Mouse (Mus musculus) layer of hippocampus, adult 11-12 months (tissue): ENCODE results near the gene Rasgef1b.

Source experiments
- DNase-seq: peaks from one replicate; pipeline ENCODE4 v3.0.0; 2022; ENCODE audit warnings: low spot score

Rasgef1b gene

DNA sequence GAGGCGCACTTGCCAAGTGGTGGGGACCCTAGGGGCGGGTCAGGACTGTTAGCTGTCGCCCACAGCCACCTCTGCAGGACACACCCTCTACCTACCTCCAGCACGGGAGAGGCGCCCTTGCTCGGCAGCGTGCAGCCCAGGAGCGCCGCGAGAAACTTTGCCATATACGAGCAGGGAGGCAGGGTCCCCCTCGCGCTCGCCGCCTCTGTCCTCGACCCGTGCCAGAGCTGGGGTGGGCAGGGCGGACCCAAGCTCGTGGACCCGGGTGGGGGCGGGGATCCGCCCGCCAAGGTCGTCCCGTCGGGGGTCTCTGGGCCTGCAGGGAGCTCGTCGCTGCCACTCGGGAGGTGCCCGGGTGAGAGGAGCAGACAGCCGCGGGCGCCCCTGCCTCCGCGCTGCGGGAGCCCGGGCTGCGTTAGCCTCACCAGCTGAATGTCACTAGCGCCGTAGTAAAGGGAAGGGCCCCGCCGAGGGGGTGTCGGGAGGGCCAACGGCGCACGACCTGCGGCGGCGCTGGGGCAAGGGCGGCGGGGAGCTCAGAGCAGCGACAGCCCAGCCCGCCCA is at the start of gene Rasgef1b:
Rasgef1b (minus strand) TSS at position 417 of the 564 bp plus-strand sequence.
- peak; percentile 49 for DNase-seq

DNA sequence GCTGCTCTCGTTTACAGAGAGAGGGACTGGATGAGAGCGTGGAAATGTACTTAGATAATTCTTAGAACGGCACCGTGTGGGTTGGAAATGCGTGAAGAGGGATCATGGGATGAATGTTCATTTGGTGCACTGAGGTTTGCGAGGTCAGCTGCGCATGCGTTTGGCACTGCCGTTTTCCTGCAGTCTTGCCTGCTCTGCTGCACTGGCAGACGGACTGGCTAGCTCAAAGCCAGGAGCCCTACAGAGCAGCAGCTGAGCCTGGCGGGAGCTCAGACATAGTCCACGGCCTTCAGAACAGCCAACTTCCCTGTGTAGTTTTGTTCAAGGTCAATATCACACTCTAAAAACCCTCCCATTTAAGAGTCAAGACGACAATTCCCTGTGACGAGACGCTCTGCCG is 46.5 kb upstream of the Rasgef1b start:
- DNase-seq = no peak

DNA sequence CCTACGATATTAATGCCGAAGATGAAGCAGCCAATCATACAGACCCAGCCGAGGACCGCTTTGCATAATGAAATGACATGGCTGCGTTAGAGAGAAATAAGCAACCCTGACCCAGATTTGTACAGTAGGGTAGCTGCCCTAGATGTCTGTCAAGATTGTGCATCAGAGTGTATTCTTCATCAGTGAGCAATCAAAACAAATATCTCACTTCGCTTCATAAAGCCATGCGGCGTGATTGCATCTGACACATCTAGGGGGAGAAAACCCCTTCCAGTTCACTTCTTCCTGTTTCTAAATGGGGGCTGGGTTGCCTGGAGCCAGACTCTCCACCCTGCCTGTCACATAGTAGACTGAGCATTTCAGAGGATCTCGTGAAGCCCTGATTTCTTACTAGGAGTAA is 44.4 kb upstream of the Rasgef1b start:
- no peak for DNase-seq

DNA sequence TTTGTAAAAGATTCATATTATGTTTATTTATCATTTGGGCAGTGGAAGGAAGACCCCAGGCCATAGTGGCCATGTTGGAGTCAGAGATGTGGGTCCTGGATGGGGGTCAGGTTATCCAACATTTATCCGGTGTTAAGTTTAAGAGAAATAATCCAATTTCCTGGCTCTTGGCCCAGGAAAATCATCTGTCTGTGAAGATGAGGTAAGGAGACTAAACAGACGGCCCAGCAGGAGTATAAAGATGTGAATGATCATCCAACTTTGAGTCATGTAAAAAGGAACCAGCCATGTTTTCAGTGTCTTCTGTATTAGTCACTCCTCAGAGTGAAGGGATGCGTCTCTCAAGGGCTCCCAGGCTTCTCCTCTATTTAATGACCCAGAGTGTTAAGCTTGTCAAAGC is 35.4 kb upstream of the Rasgef1b start:
- no peak for DNase-seq

DNA sequence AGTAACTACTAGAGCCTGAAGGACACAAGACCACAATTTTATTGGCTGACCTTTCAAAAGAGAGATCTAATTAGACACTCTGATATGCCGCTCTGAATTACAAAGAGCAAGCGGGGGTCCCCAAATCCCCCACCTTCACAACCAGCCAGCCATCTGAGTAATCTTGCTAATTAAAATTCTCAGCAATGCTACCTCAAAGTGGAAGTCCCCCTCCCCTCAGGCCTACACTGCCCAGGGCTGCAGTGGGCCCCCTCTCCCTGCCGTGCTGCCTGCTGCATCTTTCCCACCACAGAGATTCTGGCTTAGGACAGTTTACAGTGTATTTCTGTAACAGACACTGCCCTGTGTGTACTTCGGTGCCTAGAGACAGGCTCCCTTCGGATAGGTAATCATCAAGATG is 30.0 kb upstream of the Rasgef1b start:
- DNase-seq = no peak

DNA sequence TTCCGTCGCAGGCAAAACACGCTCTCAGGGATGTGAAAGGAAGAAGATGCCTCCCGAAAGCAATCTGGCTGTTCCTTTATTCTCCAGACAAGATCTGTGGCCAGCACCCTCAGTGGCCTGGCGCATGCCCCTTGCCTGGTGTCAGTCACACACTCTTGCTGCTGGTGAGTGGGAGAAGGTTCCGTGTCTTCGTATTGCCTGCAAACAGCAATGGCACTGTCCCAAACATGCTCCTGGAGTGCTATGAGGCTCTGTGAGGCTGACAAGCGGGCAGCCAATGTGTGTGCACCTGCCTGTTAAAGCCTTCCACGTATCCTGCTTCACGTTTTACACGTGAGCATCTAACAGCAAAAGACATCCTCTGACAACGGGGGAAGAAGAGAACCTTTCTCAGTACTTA is 25.0 kb upstream of the Rasgef1b start:
- peak; percentile 14 for DNase-seq

DNA sequence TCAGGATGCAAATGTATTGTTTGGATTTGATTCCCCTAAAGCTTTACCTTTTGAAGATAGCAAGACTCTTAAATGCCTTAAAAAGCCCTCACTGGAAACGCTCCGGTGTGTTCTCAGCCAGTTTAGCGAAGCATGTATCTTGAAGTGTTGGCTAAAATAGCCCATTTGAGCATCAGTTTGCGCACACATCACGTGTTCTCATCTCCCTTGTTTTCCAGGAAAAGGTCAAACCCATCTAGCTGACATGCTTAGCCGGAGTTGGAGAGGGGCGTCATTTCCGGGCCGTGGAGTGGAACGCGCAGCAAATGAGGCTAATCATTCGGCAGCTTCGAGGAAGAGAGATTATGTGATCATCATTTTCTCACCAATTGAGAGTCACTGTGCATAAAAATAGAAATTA is 24.5 kb upstream of the Rasgef1b start:
- peak; percentile 51 for DNase-seq

DNA sequence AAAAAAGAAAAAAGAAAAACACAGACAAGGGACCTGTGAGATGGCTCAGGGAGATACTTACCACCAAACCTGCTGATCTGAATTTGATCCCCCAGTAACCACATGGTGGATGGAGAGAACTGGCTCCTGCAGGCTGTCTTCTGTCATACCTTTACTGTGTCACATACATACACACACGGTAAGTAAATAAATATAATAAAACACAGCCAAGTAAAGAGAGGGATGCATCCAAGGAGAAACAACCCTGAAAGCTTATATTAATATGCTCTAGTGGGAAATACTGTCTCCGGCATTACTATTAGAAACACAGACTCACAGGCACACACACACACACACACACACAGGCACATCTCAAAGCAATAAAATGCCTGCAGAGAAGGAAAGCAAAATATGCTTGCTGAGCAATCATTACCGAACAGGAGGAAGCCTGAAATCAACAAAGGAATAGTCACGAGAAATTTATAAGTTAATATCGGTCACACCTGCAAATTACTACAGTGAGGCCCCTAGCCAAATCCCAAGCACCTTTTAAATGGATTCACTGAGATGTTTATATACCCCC is 23.9 kb upstream of the Rasgef1b start:
- no peak for DNase-seq

DNA sequence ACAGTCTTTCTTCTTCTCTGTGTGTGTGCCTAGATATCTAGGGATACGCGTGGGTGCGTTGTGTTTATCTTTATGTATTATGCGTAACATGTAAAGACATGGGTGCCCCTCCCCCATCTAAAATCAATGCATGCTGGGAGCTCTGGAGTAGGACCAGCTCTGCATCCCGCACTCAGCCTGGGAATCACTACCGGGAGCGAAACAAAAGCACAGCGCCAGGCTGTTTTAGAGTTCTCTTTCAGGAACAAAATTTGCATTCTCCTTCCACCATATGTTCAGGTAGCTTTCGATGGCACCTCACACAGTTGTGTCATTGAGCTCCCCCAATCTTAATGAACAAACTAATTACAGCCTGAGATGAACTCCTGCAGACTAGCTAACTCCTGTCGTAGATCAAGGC is 19.6 kb upstream of the Rasgef1b start:
- no peak for DNase-seq

DNA sequence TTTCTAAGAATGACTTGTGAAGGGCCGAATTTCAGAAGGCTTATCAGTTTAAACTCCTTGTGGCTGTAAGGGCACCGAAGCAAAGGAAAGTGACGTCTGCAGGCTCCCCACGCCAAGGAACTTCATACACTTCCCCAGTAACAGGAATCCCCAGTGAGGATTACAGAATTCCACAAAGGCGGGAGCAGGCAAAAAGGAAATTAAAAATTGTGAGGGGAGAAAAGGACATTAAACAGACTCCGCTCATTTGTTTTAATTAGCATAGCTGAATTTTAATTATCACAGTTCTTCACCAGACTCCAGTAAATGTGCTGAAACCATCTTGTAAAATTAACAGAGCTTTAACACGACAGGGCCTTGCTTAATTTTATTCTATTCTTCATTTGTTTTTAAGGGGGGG is 17.2 kb upstream of the Rasgef1b start:
- DNase-seq = no peak

DNA sequence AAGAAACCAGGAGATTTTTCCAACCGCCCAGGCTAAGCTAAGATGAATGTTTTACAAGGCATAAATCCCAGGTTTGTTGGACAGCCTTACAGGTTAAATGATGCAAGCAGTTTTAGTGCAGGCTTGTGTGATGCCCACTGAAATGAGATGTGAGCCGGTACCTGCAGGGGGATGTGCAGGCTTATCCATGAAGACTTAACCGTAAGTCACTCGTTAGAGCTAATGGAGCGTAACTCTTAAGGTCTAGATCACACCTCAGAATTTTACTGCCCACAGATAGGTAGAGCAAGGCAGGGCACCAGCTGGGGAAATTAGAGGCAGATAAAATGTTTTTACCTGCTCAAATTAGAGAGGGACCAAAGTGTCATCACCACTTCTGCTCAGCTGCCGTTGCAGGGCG is 14.0 kb upstream of the Rasgef1b start:
- no peak for DNase-seq

DNA sequence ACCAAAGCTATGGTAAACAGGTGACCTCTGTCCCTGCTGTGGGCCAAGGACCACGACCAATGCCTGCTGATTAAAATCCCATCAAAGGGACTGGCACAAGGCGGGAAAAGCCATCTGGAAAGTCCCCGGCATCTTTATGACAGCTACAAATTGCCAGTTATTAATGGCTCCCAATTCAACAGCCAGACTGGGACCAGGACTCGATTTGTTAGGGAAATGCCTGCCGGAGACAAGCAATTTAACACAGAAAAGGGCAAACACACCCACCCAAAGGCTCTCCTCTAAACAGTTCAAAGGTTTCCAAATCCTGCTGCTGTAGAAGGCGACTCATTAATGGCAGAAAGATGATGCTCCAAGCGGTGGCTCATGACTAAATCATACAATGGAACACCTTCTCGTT is 13.2 kb upstream of the Rasgef1b start:
- DNase-seq = no peak

DNA sequence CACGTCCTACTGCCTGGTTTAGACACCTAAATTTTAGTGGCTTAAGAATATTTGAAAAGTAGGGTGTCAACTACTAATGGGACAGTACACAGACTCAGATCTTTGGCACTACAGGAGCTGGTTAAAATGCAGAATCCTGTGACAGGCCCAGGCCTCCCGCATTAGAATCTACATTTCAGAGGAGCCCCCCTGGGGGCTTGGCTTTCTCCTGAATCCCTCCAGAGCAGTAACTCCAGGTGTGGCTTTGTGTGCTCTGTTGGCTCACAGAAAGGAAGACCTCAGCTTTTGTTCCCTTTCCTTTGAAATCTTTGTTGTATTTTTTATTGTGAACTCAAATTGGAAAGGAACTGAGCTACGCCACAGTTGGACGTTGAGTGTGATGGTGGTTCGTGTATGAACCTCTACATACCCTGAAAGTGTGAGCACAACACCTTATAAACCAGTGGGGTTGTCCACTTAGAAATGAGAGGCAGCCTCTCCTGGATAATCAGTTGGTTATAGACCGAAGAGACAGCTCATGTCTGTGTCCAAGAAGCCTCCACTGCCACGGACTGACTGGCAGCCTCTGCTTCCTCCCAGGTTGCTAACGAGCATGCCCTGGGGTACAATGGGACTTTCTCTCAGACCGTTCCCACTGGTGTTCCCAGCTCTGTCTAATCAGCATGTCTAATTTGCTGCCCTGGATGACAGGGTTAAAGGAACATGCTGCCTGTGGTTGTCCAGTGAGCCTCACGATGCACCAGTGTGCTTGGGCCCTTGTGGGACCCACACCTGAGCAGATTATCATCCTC is 9.3 kb upstream of the Rasgef1b start:
- no peak for DNase-seq

DNA sequence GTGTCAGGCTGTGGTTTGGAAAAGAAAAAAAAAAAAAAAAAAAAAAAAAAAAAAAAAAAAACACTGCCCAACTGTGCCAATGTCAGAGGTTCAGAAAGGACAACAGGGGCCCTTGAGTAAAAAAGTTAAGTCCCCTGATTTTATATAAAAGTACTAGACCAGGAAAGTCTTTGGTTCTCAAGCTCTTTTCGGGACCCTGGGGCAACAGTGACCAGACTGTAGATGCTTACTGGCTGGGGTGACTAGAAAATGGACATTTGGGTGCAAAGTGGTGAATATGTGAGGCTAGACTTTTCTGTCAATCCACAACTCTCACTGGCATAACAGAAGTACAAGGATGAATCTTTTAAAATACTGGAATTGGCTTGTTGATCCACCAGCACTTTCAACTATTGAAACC is 1.1 kb upstream of the Rasgef1b start:
- DNase-seq = no peak

DNA sequence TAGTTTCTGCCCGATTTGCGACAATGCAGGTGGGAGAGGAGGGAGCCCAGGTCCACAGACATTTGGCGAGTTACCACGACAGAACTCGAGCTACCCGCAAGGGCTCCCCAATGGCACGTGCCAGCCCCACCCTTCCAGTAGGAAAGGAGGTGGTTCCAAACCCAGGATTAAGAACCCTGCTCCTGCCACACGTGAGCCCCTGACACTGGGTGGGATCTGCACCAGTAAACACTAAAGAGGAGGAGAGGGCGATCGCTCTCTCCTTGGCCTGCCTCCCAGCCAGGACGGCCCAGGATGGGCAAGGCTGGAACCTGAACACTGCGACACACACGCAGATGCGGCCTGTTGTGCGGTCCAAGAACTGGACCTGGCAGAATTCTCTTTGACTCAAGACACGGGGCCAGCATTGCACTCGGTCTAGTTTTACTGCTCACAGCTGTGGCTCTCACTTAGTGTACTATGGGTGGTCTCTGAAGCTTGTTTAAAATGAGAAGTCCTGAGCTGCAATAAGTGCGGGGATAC is 557 bp upstream of the Rasgef1b start:
- peak; percentile 7 for DNase-seq

DNA sequence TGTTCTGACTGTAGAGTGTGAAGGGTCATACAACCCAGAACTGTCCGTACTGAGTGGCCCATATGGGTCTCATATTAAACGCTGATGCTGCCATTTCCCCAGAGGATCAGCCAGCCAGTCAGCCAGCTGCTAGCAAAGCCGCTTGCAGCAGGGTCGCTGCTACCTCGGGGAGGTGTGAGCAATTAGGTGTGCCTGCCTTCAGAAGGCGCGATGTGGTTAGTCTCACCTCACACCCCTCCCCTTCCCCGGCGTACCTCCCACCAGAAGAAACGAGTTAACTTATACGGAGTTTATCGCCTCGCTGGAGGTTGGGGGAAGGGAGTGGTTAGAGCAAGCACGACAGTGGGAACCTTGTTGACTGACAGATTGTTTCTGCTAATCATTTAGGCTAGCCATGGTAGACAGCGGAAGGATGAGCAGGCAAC is 826 bp downstream of the Rasgef1b start:
- DNase-seq = no peak

DNA sequence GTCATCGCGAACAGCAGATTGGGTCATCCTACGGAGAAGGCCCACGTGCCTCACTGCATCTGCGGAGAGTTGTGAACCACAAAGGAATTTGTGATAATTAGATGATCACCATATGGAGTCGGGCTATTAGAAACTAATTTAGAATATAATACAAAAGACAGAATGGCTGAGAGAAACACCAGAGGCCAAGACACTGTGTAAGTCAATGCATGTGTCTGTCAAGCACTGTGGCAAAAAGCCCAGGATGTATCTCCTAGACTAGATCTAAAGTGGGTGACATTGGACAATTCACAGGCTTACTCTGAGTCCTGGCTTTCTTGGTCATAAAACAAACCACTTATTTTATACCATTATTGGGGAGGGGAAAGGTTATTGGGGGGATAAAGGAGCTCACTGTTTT is 4.9 kb downstream of the Rasgef1b start:
- no peak for DNase-seq

DNA sequence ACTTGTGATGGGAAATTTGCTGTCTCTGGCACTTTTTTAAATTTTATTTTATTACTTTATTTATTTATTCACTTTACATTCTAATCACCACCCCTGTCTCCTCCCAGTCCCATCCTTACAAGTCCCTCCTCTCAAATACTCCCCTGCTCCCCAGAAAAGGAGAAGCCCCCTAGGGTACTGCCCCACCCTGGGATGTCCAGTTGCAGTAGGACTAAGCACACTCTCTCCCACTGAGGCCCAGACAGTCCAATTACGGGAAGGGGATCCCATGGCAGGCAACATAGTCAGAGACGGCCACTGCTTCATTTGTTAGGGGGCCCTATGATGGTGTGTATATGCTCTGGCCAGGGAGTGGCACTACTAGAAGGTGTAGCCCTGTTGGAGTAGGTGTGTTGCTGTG is 6.6 kb downstream of the Rasgef1b start:
- DNase-seq = no peak

DNA sequence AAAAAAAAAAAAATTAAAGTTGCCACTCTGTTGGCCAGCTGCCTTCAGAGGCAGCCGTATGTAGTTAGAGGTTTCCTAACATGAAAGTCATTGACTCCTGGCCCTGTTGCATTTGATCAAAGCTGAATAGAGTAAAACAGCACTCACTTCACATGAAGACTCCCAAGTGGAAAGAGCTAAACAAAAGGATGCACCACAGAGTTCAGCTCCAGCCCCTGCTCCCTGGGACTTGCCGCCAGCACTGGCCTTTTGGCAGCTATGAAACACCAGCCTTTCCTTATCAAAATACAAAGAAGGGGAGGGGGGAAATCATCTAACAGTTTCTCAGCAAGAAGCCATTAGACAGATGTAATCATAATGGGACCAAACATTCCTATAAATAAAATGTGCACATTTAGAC is 8.3 kb downstream of the Rasgef1b start:
- no peak for DNase-seq

DNA sequence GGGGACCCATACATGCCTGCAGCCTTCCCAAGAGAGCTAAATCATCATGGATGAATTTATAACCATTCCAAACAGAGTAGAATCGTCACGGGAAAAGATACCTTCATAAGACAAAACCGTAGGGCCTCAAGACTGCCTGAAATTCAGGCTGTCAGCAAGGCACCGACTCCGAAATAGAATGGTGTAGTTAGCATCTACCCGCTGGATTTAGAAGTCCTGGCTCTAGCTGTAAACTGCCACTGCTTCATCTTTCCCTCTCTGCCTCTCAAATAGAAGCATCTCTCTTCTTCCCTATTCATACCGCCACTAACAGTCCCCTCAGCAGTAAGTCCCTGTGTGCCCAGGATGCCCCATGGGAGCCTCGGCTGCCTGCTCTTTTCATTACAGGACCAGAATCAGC is 10.9 kb downstream of the Rasgef1b start:
- no peak for DNase-seq

DNA sequence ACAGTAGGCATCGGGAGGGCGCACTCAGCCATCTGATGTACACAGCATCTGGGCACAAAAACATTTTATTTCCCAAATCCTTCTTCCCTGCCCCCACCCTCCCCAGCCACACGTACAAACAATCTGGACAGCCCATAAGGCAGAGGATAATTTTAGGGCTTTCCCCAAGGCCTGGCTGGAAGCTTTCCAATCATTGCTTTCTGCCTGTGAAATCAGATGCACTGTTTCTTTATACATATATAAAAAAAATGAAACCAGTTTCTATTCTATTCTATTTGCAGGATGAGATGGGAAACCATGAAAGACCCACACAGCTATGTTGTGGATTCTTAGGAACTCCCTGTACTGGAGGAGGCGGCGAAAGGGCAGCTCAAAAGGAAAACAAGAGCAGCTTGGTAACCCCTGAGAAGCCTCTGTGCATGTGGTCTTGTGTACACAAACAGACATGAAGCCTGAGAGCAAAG is 13.6 kb downstream of the Rasgef1b start:
- DNase-seq = peak; percentile 57

DNA sequence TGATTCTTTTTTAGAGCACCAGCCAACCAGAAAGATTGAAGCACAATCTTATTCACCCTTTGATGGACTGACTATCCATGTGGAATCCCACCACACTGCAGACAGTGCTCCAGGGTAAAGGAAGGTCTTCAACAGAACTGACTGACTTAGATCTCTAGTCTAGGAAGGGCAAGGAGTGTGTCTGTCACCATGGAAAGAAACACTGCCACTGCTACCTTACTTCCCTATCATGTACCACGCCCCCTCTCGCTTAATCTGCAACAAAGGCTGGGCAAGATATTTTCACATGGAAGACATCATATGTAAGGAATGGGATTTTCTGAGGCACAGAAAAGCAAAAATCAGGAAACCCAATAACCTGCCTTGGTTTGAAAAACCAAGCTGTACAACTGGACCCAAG is 16.9 kb downstream of the Rasgef1b start:
- no peak for DNase-seq

DNA sequence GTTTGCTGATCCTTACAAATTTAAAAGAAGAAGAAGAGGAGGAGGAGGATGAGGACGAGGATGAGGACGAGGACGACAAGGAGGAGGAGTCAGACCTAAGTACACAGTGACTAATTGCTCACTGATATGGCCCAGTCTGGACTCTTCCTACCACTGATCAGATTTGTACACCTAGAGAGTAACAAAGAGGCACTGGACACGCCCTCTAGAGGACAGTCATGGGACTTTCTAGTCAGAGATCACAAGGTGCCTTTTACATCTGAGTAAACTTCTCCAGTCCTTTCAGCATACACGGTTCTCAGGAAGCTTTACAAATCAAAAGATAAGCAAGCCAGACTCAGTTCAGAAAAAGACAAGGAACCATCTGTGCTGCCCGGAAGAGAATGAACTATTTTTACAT is 20.2 kb downstream of the Rasgef1b start:
- peak; percentile 30 for DNase-seq
